Mouse (Mus musculus) spleen, embryonic (tissue): ENCODE results near the gene Gabrb1.

Experiments
- CTCF ChIA-PET: fragments of 350-600 bp; sonication (Branson Sonifier 250); formaldehyde crosslinking; loops from one replicate; lab custom pipeline; 2022; lab: Charles Lee

The Gabrb1 gene

GRCm38 (mm10) chr5:72160781-72161485 is 503.0 kb downstream of the Gabrb1 start:
- CTCF ChIA-PET, result no interaction called here

GRCm38 (mm10) chr5:72162855-72163254 is 504.9 kb downstream of the Gabrb1 start:
- CTCF ChIA-PET, result no interaction called here

- CTCF ChIA-PET, result no interaction called here
Measured at GRCm38 (mm10) chr5:72164386-72164785, 506.5 kb downstream of the Gabrb1 start.

- CTCF ChIA-PET, result no interaction called here
Measured at GRCm38 (mm10) chr5:72167594-72168284, 509.8 kb downstream of the Gabrb1 start, which contains the start of gene Commd8. TSS of gene Commd8 (minus strand) at chr5:72168189.

GRCm38 (mm10) chr5:72168285-72168621 is 510.3 kb downstream of the Gabrb1 start:
- CTCF ChIA-PET, result interaction anchor here (0.7 kb wide), 1 partner anchor 92 kb away, joined by 3 read pairs; no protein-coding TSS in a partner anchor

GRCm38 (mm10) chr5:72170067-72170466 is 512.2 kb downstream of the Gabrb1 start:
- CTCF ChIA-PET, result no interaction called here

DNA sequence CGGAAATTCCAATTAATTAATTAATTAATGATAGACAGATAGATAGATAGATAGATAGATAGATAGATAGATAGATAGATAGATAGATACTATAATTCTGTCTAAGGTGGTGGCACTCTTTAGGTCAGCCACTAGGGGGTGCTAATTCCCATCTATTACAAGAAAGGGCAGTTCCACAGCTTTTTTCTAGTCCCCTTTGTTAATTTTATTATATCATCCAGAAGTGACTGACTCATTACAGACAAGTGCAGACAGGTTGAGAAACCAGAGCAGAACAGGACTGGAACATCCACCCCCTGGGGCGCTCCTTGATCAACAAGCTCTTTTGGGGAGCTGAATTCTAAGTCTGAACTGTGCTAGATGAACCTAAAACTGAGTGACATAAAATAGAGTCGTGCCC is 514.8 kb downstream of the Gabrb1 start:
- CTCF ChIA-PET, result interaction anchor here (0.6 kb wide), 1 partner anchor 186 kb away, joined by 5 read pairs; no protein-coding TSS in a partner anchor

GRCm38 (mm10) chr5:72173521-72173920 is 515.6 kb downstream of the Gabrb1 start:
- CTCF ChIA-PET, result no interaction called here

- CTCF ChIA-PET, result no interaction called here
Measured at GRCm38 (mm10) chr5:72175050-72175449, 517.1 kb downstream of the Gabrb1 start.

DNA sequence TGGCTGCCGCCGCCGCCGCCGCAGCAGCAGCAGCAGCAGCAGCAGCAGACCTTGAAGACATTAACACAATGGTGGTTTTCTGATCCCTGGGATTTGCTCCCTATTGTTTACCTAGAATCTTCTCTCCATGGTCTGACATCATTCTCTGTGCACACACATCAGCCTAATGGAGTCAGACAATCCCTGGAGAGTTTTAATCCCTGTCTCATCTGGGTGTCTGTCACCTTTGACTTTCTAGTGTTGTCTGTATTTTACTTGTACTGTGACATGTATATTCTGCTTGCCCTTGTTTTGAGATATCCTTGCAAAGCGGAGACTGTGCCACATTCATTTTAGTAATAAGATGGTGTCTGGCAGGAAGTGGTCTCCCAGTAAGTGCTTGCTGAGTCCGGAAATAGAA is 517.6 kb downstream of the Gabrb1 start:
- CTCF ChIA-PET, result no interaction called here

DNA sequence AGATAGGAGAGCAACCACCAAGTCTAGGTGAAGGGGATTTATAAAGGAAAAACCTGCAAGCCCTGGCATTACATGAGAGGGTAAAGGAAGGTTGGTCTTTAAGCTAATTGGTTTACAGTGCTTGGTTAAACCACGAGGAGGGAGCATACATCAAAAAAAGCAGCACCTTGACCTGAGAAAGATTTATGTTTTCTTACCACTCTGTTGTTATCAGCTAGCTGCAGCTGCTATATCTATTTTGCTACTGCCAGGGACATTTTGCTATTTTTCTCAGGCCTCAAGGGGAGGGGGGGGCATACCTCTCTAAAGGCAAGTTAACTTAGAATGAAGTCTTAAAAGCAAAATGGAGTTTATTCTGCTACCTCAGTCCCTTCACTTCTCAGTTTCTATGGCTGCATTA is 523.3 kb downstream of the Gabrb1 start:
- CTCF ChIA-PET, result no interaction called here

DNA sequence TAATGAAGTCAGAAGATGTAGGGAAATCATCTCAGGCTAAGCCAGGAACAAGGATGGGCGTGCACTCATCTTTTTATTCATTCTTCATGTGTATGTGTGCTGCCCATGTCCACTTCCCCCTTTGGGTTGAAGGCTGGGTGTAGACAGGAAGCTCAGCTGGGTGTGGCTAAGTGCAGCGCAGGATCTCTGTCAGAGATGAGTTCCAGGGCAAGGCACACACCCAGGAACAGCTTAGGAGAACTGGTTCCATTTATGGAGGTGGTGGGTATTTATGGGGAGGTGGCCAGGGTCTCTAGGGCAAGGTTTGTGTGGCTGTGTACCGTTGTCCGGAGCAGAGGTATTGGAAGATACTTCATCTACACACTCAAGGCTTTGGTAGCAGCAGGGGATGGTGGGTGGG is 524.9 kb downstream of the Gabrb1 start:
- CTCF ChIA-PET, result interaction anchor here (0.6 kb wide), 1 partner anchor 21 kb away, joined by 5 read pairs; no protein-coding TSS in a partner anchor

- CTCF ChIA-PET, result interaction anchor here (0.7 kb wide), 1 partner anchor 26 kb away, joined by 8 read pairs; no protein-coding TSS in a partner anchor
Measured at GRCm38 (mm10) chr5:72183929-72184328, 526.0 kb downstream of the Gabrb1 start.

DNA sequence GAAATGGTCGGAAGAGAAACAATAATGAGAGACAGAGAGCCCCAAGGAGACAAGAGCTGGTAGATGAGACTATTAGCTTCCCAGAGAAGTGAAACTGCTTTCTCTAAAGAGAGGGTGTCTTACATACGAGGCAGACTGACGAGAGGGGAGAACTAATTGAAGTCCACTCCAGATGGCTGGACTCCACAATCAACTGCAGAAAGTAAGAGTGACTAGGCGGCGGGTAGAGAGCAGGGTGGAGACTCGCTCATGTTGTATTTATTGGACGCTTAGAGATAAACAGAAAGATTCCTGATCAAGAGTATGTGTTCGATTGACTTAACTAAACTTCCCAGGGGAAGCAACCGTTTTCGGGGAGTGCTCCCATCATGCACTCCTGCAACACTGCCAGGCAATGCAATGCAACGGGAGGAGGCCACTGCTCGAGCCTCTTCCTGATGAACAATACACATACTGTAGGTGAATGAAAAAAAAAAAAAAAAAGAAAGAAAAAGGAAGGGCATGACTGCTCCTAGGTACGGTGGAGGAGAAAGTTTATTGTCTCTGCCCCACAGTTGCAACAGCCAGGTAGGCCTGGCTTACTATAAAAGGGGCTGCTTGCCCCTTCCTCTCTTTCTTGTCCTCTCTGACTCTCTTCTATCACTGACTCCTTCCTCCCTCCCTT is 526.7 kb downstream of the Gabrb1 start:
- CTCF ChIA-PET, result interaction anchor here (0.7 kb wide), 1 partner anchor 27 kb away, joined by 8 read pairs; no protein-coding TSS in a partner anchor

DNA sequence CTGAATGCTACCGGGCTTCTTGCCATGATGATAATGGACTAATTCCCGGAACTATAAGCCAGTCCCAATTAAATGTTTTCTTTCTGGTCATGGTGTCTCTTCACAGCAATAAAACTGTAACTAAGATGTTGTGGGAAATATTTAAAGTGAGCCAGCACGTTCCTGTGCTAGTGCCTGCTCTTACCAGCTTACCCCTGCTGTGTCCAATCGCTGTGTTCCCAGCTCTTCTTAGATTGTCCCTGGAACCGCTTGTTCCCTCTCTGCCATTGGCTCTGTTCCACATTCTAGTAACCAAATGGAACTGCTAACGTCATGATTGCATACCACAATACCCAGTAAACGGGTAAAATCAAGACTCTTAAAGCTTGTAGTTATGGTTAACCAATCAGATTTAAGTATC is 533.2 kb downstream of the Gabrb1 start:
- CTCF ChIA-PET, result interaction anchor here (0.6 kb wide), 1 partner anchor 41 kb away, joined by 3 read pairs; no protein-coding TSS in a partner anchor

DNA sequence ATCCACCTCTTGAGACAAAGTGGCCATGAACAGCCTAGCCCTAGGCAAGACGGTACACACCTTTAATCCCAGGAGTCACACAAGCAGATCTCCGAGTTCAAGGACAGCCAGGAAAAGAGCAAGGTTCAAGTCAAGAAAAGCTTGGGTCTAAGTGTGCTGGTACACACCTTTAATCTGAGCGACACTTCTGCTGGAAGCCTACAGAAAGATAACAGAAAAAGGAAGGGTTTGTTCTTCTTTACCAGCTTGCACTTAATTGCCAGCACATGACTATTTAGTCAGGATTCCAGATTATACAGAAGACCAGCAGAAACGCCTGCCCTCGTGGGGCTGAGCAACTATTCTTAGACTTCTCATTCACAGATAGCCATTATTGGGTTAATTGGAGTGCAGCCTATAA is 534.0 kb downstream of the Gabrb1 start:
- CTCF ChIA-PET, result interaction anchor here (0.6 kb wide), 2 partner anchors 14 to 40 kb away, joined by 3 read pairs; no protein-coding TSS in a partner anchor

- CTCF ChIA-PET, result no interaction called here
Measured at GRCm38 (mm10) chr5:72195442-72195841, 537.5 kb downstream of the Gabrb1 start.
